Mouse (Mus musculus) kidney, postnatal 25 days (tissue): ENCODE data around the gene Bahd1.

ENCODE experiments used
- DNase-seq, 2 experiments: peaks; one replicate each; pipeline ENCODE4 v3.0.0; 2021; ENCODE audit warnings: mixed read lengths in 2 of 2

Bahd1 gene

DNA sequence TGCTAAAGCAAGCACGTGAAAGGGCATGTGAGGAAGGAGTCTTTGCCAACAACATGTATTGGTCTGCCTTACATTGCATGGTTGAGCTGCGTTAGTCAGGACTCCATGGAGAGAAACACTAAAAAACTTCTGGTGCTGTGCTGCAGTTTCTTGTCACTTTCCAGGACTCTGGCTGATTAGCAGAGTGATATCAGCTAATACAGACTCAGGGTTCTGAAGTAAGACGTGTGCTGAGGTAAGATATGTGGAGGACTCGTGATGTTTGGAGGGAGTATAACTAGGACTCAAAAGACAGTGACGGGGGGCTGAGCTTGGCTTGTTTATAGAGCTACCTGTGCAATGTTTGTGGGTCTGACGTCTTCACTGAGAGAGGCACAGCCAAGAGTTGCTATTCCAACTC is 43.1 kb downstream of the Bahd1 start:
- no peak for DNase-seq

DNA sequence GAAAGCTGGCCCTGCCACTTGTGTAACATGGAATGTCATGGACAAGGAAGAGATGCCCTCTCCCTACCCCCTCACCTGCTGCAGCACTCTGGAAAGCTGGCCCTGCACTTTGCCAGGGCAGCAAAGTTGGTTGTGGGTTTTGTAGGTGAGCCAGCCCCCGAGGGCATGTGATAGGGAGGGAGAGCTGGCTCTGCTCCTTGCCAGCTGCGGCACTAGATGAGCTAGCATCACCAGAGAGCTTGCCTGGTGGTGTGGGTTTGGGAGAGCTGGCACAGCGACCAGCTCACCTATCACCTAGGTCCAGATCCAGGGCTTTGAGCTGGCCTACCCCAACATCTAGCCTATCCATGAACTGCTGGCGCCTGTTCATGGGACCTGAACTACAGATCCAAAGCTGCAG is 48.6 kb downstream of the Bahd1 start:
- DNase-seq: no peak

DNA sequence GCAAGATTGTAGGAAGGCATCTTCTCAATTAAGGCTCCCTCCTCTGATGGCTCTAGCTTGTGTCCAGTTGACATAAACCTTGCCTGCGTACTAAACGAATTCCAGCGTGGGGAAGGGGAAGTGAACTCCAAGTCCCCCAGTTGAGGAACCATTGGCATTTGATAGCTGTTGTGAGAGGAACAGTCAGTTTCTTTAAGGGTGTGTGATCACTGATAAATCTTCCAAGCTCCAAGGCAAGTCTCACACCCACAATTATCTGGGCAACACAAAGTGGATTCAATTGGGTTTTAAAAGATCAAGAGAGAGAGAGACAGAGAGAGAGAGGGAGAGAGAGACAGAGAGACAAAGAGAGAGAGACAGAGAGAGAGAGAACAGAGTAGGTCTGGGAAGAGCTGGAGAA is 49.5 kb downstream of the Bahd1 start:
- no peak for DNase-seq

DNA sequence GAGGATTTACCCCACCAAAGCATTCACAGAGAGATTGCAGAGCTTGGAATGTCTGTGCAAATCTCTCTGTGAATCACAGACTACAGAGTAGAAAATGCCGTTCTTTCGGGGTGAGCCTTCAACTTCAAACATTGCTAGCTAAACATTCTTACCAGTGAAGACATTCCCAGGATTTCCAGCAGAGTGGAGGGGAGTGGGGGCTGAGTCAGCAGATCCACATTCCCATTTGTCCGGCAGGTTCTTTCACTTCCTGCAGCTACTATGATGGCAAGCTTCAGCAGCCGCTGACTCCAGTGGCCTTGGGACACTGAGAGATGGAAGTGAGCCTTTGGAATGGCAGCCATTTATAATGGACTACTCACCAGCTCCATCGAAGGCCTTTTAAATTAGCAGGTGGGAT is 56.3 kb downstream of the Bahd1 start:
- DNase-seq: no peak

DNA sequence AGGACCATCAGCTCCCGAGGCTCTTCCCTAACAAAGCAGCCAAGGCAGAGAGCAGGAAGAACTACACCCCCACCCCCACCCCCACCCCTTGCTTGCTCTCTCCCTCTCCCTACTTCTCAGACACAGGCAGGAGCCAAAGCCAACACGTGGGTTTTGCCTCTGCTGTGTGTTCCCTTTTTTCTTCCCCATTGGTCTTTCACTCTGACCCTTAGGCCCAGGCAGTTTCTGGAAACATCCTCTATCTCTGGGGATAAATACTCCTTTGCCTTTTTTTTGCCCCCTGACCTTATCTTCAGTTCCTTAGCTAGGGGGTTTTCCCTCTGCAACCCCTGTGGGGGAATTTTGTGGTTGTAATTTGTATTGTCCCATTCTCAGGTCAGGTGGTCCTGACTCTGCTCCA is 59.5 kb downstream of the Bahd1 start:
- DNase-seq: no peak

DNA sequence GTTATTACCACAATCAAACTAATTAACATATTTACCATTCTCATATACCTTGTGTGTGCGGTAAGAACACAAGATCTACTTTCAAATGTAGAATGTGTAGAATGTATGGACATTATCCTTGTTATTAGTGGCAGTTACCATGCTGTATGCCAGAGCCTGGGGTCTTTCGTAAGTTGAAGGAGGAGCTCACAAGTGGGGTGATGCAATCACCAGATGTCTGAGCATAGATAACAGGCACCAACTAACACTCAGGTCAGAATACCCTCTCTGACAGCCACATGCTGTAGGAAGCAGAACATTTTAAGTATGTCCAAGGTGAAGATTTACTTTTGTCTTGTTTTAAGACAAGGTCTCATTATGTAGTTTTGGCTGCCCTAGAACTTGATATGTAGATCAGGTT is 60.2 kb downstream of the Bahd1 start:
- DNase-seq: no peak

DNA sequence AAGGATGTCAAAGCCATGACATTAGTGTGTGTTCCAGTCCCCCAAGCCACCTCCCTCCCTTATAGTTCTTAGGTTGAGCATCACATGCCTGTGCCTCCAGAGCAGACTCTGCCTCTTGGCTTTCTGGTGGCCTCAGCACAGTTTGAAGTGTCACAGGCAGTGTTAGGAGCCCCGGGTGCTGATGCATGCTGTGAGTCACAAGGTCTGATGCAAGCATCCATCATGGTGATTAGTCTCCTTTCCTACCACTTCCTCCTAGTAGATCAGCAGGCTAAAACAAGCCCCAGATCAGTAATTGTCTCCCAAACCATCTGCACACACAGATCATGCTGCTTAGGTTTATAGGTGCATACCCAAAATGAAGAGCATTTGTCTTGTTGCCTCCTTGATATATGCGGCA is 61.4 kb downstream of the Bahd1 start:
- no peak for DNase-seq

DNA sequence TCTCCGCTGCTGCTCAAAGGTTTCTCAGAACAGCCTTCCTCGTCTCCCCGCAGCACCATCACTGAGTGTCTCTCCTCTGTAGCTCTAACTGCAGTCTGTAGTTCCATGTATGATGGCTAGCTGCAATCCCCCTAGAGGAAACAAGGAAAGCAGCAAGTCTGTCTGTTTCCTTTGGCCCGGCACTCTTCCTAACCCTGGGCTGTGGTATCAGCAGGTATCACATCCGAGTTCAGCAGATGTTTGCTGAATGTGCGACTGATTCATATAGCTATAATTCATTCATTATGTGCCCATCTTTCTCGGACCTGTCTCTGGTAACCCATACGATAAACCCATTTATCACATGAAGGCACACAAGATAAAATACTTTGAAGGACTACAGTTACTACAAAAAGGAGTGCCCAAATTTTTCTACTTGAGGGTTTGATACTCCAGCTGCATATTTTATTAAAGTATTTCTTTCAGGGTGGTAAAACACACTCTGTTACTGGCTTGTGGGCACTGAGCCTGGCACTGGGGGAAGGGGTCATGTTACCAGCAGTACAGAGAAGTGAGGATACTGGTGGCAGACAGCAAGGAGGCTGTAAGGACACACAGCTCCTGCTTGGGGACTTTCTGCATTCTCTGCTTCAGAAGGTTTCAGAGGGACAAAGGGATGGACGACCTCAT is 63.0 kb downstream of the Bahd1 start:
- no peak for DNase-seq

DNA sequence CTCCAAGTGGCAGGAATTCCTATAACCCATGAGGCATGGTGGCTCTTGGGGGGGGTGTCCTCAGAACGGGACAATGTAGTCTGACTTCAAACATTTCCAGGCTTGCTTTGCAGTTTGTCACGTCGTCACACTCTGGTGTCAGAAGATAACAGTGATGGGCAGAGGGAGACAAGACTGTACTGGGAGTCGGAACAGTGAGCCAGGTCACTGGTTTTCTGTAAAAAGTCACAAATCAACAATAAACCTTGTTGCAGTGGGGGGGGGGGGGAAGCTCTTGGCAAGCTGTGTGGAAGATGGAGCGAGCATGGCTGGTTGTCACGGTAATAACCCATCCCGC is 63.5 kb downstream of the Bahd1 start:
- DNase-seq: no peak

DNA sequence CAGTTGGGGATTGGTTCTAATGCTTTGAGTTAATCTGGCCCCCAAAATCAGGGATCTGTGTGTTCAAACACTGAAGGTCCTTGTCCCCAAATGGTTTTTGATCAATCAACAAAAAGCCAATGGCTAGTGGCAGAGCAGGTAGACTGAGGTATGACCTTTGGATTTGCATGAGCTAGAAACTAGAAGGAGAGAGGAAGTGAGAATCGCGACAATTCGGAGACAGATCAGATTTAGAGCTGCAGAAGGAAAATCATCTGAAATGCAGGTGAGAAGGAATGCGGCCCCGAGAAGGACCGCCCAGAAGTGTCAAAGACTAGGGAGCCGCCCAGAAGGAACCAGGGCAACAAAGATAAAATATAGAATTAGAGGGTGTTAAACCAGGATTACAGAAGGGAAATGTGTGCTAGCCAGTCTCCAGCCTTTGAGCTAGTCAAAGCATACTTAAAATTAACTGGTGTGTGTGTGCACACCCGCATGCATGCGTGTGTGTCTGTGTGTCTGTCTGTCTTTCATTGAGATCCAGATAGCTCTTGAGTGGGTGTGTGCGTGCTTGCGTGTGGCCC is 69.5 kb downstream of the Bahd1 start:
- no peak for DNase-seq

DNA sequence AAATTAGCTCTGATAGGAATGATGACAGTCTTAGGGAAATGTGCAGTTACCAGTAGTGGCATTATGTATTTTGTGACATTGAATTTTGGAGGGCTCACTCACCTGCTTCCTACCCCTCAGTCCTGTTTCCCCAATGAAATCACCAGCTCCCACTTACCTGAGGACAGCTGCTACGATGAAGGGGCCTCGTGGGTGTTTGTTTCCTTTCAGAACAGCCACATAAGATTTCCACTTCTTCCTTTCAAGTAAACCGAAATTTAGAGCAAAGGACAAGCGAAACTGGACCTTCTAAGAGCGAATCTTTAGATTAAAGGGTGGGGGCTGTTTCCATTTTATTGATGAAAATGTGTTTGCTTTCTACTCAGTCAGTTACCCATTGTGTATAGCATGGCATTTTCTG is 71.9 kb downstream of the Bahd1 start:
- DNase-seq: no peak

DNA sequence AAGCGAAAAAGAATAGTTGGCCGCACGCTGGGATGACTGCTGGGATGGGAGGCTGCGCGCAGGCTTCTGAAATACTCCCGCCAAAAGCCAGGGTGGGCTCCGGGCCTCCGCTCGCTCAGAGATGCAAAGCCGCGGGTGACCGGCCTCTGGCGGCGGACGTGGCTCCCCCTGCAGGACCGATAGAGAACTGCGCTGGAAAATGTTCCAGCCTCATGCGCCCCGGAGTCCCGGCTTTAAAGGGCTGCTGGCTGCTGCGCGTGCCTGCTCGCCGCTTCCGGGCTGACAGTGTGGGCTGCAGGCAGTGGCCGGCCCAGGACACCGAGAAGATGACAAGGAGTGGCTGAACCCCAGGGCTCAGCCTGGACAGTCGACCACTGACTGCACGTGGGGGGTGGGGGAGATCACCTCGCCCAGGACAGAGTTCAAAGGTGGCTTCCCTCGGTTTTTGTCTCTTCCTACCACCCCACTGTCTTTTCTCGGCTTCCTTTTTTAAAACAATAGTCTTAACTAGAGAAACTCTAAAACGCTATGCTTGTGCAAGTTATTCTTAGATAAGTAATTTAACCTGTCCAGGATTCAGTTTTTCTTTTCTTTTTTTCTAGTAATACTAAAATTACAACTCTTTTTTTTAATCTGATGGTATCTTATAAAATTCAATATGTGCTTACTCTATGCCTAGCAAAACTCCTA is 72.7 kb downstream of the Bahd1 start:
- peak; percentile 85 to 88 for DNase-seq
